Mouse (Mus musculus): ENCODE results near the gene Gm12258.

The Gm12258 gene

DNA sequence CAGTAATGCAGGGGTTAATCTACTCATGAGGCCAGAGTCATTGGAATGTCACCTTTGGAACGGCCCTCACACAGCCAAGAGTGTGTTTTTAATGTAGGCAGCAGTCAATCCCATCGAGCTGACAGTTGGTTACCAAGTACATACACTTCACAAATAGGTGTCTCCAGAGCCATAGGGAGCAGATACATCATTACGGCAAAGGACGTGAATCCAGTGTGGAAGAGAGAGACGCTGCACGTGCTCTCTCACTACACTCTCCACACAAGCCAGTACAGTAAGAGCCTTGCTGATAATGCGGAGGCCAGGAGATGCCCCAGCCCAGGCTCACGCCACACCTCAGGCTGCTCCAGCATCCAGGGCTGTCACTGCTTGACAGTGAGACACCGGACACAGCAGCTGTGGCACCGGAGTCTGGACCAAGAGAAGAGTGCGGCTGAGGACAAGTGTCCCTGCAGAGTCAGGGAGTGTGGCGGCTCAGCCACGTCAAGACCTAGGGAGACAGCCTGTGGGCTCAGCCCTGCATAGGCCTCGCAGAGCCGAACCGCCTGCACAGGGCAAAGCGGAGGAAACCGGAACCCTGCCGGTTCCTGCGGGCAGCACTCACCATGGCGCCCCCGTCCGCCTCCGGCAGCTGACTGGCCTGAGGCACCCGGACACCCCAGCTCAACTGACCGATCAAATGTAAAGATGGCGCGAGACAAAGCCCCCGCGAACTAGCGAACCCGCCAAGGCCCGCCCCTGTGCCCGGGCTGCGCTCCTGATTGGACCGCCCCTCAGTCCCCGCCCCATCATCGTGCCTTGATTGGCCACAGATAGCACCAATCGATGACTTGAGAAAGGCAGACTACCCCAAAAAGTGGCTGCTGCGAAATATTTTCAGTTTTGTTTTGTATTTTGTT lies 56.8 kb downstream of the Gm12258 start, which contains the start of gene Zfp39:
Gene Zfp39 (minus strand): TSS at position 715 of the 899 bp plus-strand sequence.
- peak; percentile 97 for DNase-seq

DNA sequence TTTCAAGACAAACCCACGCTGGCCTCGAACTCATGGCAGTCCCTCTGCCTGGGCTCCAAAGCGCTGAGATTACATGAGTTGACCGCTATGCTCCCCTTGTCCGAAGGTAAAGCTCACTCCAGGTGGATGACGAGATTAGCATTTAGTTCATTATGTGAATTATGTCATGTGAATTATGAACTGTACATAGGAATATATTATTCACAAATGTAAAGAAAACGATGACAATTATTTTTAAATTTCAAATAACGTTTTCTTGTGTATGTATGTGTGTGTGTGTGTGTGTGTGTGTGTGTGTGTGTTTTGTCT lies 57.4 kb downstream of the Gm12258 start:
- no peak for DNase-seq

DNA sequence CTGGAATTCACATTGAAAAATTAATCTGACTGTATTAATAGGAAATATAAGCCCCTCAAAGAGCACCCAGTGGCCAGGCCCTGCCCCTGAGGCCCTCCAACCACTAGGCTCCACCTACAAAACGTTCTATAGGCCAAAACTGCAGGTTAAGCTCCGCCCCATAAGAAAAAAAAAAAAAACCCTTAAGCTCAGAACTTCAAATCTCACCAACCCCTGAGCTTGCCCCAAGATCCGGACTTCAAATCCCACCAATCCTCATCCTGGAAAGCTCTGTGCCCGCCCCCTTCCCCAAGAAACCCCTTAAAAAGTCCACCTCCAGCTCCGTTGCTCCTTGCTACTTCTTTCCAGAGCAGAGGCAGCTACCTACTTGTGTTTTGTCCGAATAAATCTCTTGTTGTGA lies 57.9 kb downstream of the Gm12258 start:
- DNase-seq = no peak
